Mouse (Mus musculus): ENCODE results near the gene Mast4. TPM values are rescaled to one million over a fixed set of nuclear protein-coding genes. Genes with fewer than 3 reads are reported as not detected.

The Mast4 gene
- total and polyA plus RNA-seq, 3 experiments: 0.99 to 7.4 (median 6.1) TPM

- TF ChIP-seq PAX5 (IDR thresholded peaks at IDR 0.05; ENCODE audit: low read length) (no peak), RAD21 (IDR thresholded peaks at IDR 0.05; ENCODE audit: low read depth, low read length) (no peak), CHD2 (IDR thresholded peaks at IDR 0.05; ENCODE audit: low read length) (no peak), USF1 (IDR thresholded peaks at IDR 0.05; ENCODE audit: low read depth, low read length) (no peak), NELFE (IDR thresholded peaks at IDR 0.05; ENCODE audit: low read depth, low read length) (no peak), GABPA (IDR thresholded peaks at IDR 0.05; ENCODE audit: insufficient replicate concordance, low read depth, low read length) (no peak), ETS1 (conservative IDR thresholded peaks at IDR 0.05; ENCODE audit: low read depth, low read length) (no peak)
- no peaks in the 10 kb centered on the region for H3K4me1 ChIP-seq (ENCODE audit: control insufficient read depth in 1 of 2, insufficient read depth in 2 of 2)
- H3K27ac ChIP-seq (ENCODE audit: insufficient read depth, low read depth): no peak overlapping the region
- no peaks in the 10 kb centered on the region for H3K27me3 ChIP-seq (replicated peaks)
- DNase-seq (ENCODE audit: extremely low read depth): no peak
- no peaks in the 10 kb centered on the region for H3K36me3 ChIP-seq (replicated peaks in 1 of 2; ENCODE audit: control insufficient read depth in 1 of 2, insufficient read depth in 1 of 2, low read length in 1 of 2)
- no peaks in the 10 kb centered on the region for H3K79me2 ChIP-seq (replicated peaks; ENCODE audit: control insufficient read depth, extremely low read depth, insufficient read depth, poor library complexity, severe bottlenecking)
- H3K4me3 ChIP-seq (replicated peaks in 1 of 3; ENCODE audit: low read depth in 2 of 3, low read length in 2 of 3, poor library complexity in 1 of 3): no peak overlapping the region
- no peak overlapping the region for H3K9ac ChIP-seq (ENCODE audit: insufficient read depth, low read depth)
- in situ Hi-C loops (cut with MboI; ENCODE audit: low pct_ligation_motif_present, low pct_unique_long_range_greater_than_20kb, low sequenced_read_pairs) (no loop called here), dilution Hi-C loops (cut with MboI; ENCODE audit: extremely low pct_ligation_motif_present, extremely low pct_unique_long_range_greater_than_20kb, low sequenced_read_pairs) (no loop called here)
- H3K9me3 ChIP-seq (replicated peaks; ENCODE audit: low read length): no peaks in the 10 kb centered on the region
- no peak overlapping the region for H3K4me2 ChIP-seq (ENCODE audit: insufficient read depth, low read depth, poor library complexity, severe bottlenecking)
These were observed 388.1 kb downstream of the Mast4 start for GRCm38 (mm10) chr13:102946024-102946821.

DNA sequence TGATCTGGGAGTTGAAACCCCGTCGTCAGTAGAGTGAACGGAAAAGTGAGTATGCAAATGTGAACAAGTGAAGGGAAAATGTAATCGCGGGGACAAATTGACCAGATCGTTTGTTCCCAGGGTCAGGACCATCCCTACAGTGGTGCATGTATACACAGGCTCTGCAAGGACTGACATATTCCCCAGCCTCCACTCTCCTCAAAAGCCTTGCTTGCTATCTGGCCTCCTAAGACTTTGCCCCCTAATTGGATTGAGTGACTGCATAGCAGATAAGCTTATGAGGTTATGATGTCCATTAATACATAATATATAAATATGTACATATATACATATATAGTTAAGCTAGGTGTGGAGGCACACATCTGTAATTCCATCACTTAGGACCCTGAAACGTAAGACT, 388.8 kb downstream of the Mast4 start:
- no peak overlapping the region for H3K4me3 ChIP-seq (replicated peaks in 1 of 3; ENCODE audit: low read depth in 2 of 3, low read length in 2 of 3, poor library complexity in 1 of 3)
- no peaks in the 10 kb centered on the region for H3K9me3 ChIP-seq (replicated peaks; ENCODE audit: low read length)
- in situ Hi-C loops (cut with MboI; ENCODE audit: low pct_ligation_motif_present, low pct_unique_long_range_greater_than_20kb, low sequenced_read_pairs) (no loop called here), dilution Hi-C loops (cut with MboI; ENCODE audit: extremely low pct_ligation_motif_present, extremely low pct_unique_long_range_greater_than_20kb, low sequenced_read_pairs) (no loop called here)
- no peak for TF ChIP-seq NELFE (IDR thresholded peaks at IDR 0.05; ENCODE audit: low read depth, low read length)
- TF ChIP-seq KAT2A (IDR thresholded peaks at IDR 0.05; ENCODE audit: insufficient replicate concordance, low read length): no peak
- no peak for TF ChIP-seq POLR2A (IDR thresholded peaks at IDR 0.05; ENCODE audit: low read depth, low read length)
- no peak for TF ChIP-seq ELF1 (IDR thresholded peaks at IDR 0.05; ENCODE audit: low read depth, low read length)
- no peak for TF ChIP-seq POLR2AphosphoS2 (IDR thresholded peaks at IDR 0.05; ENCODE audit: low read depth, low read length)
- no peak for TF ChIP-seq HCFC1 (IDR thresholded peaks at IDR 0.05; ENCODE audit: low read depth, low read length)
- no peak for TF ChIP-seq MAZ (IDR thresholded peaks at IDR 0.05; ENCODE audit: low read depth, low read length)
- no peak for TF ChIP-seq NRF1 (IDR thresholded peaks at IDR 0.05; ENCODE audit: low read depth, low read length)
- no peak for TF ChIP-seq EP300 (IDR thresholded peaks at IDR 0.05; ENCODE audit: low read length)
- no peak for TF ChIP-seq MEF2A (IDR thresholded peaks at IDR 0.05; ENCODE audit: borderline replicate concordance, low read depth, low read length)
- TF ChIP-seq CHD1 (IDR thresholded peaks at IDR 0.05; ENCODE audit: low read depth, low read length): no peak
- H3K4me1 ChIP-seq (ENCODE audit: control insufficient read depth in 1 of 2, insufficient read depth in 2 of 2): no peaks in the 10 kb centered on the region
- no peaks in the 10 kb centered on the region for H3K27me3 ChIP-seq (replicated peaks)
- H3K4me2 ChIP-seq (ENCODE audit: insufficient read depth, low read depth, poor library complexity, severe bottlenecking): no peak overlapping the region; the same call in 1 of the 2 replicates
- H3K36me3 ChIP-seq (replicated peaks in 1 of 2; ENCODE audit: control insufficient read depth in 1 of 2, insufficient read depth in 1 of 2, low read length in 1 of 2): no peaks in the 10 kb centered on the region
- no peak overlapping the region for H3K27ac ChIP-seq (ENCODE audit: insufficient read depth, low read depth)
- no peak overlapping the region for H3K9ac ChIP-seq (ENCODE audit: insufficient read depth, low read depth)
- no peak for DNase-seq (ENCODE audit: extremely low read depth)
- no peaks in the 10 kb centered on the region for H3K79me2 ChIP-seq (replicated peaks; ENCODE audit: control insufficient read depth, extremely low read depth, insufficient read depth, poor library complexity, severe bottlenecking)

Data from CH12.LX (cell line).